In the genomic region with DNA sequence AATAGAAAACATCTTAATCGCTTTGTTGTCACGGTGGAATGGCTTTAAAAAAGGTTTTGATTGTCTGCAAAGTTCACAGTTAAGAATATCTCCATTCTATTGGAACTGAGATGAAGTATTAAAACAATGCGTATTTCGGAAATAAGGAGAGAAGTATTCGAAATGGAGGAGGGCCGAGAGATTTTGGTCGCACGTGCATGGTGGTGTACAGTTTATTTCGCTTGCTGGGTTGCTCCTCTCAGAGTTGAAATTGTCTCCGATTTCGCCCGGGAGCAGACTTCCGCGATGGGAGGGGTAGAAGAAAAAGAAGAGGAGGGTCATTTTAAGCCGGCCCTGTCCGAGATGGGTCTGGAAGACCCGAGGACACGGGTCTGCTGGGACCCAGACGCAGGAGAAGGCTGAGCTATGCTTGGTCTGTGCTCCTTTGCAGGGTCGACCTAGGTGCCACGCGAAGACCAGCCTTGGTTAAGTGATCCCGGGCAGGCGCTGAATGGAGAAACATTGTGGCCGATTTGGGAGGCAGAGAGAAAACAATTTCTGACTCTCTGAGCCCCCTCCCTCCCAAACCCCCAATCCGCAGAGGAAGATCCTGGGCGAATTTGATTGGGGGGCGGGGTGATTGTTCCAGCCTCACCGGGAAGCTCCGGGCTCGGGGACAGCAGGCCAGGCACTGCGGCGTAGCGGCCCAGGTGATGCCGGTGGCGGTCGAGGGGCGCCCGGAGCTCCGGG, we compare ENCODE assay signal across 8 mouse cellular contexts. TPM values are rescaled to one million over a fixed set of nuclear protein-coding genes. Genes with fewer than 3 reads are reported as not detected.
A peak's percentile ranks its signal among the peaks of the same experiment; 100 is the strongest.
DNase-seq lines count a peak whose midpoint lies in the region; ATAC-seq lines count a peak whose summit lies in the region.

No protein-coding gene starts in this region.

- WGBS in macrophage (ENCODE audit: missing documents) = 9% methylated on average over 36 of the region's 40 CpGs

- H3K36me3 ChIP-seq in macrophage (ENCODE audit: inconsistent target) = no peaks in the 10 kb centered on the region

- DNase-seq in cerebellum, adult 11 months = peak; percentile 44
- DNase-seq in urinary bladder, postnatal 14 days (ENCODE audit: low spot score) = peak; percentile 45
- DNase-seq in urinary bladder, postnatal 4 days (ENCODE audit: low spot score in 2 of 2) = no peak
- peak; percentile 76 for DNase-seq in forelimb bud, embryonic 11.5 days (ENCODE audit: low read depth, low spot score)
- peak; percentile 69 for DNase-seq in kidney, adult 9 months
- DNase-seq in testis, postnatal 14 days (ENCODE audit: low spot score) = peak; percentile 87

- H3K79me2 ChIP-seq in macrophage (ENCODE audit: inconsistent target) = peaks cover 17% of the 10 kb centered on the region

- H3K4me3 ChIP-seq in macrophage (ENCODE audit: inconsistent target) = peak overlapping the region; percentile 49

- H3K27ac ChIP-seq in macrophage = peak overlapping the region; percentile 21; the same call in 1 of the 2 replicates

- ATAC-seq in cerebellum, adult (ENCODE audit: insufficient number of reproducible peaks, low FRiP score, low TSS enrichment) = no peak

RNA-seq across cellular contexts. Expression of gene Bahcc1, which starts 2.8 kb away (rescaled TPM):
- total RNA-seq in macrophage (2018; cell fraction: chromatin; rRNA removed) = 10 to 100 TPM in 7 of 26 experiments, 1 to 10 TPM in 19; 1.6 to 13.2 (median 8.4) TPM
- total RNA-seq in macrophage (2018; cell fraction: cytosol; rRNA removed) = 1 to 10 TPM; 1.4 to 5.9 (median 4.0) TPM
- total RNA-seq in macrophage (2018; cell fraction: nucleus; rRNA removed) = 10 to 100 TPM in 5 of 26 experiments, 1 to 10 TPM in 21; 2.6 to 14.8 (median 8.3) TPM
- 2.2 to 3.5 TPM (median 3.0 TPM) in 3 replicates for polyA plus RNA-seq in macrophage (2018)

Comparison
In these comparisons a context has a peak if more than half of its experiments do, and no peak if none do; other contexts are left out.
1. DNase-seq: peak in cerebellum, adult 11 months (single experiment), urinary bladder, postnatal 14 days (single experiment), forelimb bud, embryonic 11.5 days (single experiment), kidney, adult 9 months (single experiment) and testis, postnatal 14 days (single experiment); none in urinary bladder, postnatal 4 days (0 of 2).